Mouse (Mus musculus) kidney, postnatal 0 days (tissue): ENCODE results near the gene Tmem243. TPM values are rescaled to one million over a fixed set of nuclear protein-coding genes. Genes with fewer than 3 reads are reported as not detected.

Experiments
- ATAC-seq: fragments of 200-750 bp; cut with Nextera tagmentation; replicated peaks from 2 replicates; pipeline ENCODE4 v1.8.0; 2017; ENCODE audit warnings: low read depth, moderate number of reproducible peaks, moderate TSS enrichment, moderate library complexity; ENCODE audit not compliant: low FRiP score
- DNase-seq: peaks from one replicate; pipeline ENCODE4 v3.0.0-alpha.2; 2016; ENCODE audit warnings: low spot score
- H3K27ac ChIP-seq: fragments of 300-500 bp; sonication (generic); 2 replicates; pipeline ENCODE4 v1.5.1; 2014; ENCODE audit warnings: mild to moderate bottlenecking
- H3K27me3 ChIP-seq: fragments of 300-500 bp; sonication (generic); 2 replicates; pipeline ENCODE4 v1.6.1; 2014; ENCODE audit warnings: low read length, mixed read lengths; ENCODE audit not compliant: insufficient read depth
- H3K36me3 ChIP-seq: fragments of 300-500 bp; sonication (generic); 2 replicates; pipeline ENCODE4 v1.6.1; 2014; ENCODE audit warnings: low read length, mixed read lengths; ENCODE audit not compliant: insufficient read depth
- H3K4me1 ChIP-seq: fragments of 300-500 bp; sonication (generic); replicated peaks from 2 replicates; pipeline ENCODE4 v1.6.1; 2014; ENCODE audit warnings: antibody characterized with exemption, low read length, mixed read lengths; ENCODE audit not compliant: insufficient read depth
- H3K4me2 ChIP-seq: fragments of 300-500 bp; sonication (generic); 2 replicates; pipeline ENCODE4 v1.6.1; 2014; ENCODE audit warnings: mild to moderate bottlenecking, low read length, moderate library complexity, mixed read lengths
- H3K4me3 ChIP-seq: fragments of 300-500 bp; sonication (generic); replicated peaks from 2 replicates; pipeline ENCODE4 v1.5.1; 2014; ENCODE audit warnings: low read depth, low read length
- H3K9ac ChIP-seq: fragments of 300-500 bp; sonication (generic); 2 replicates; pipeline ENCODE4 v1.6.1; 2014; ENCODE audit warnings: low read depth, low read length
- H3K9me3 ChIP-seq: fragments of 300-500 bp; sonication (generic); replicated peaks from 2 replicates; pipeline ENCODE4 v1.6.1; 2016; ENCODE audit warnings: low read length, inconsistent platforms, mixed read lengths
- CTCF ChIP-seq: IDR thresholded peaks from 2 replicates; pipeline ENCODE4 v1.5.1; 2016; ENCODE audit warnings: antibody characterized with exemption, low read depth, mild to moderate bottlenecking, moderate library complexity
- WGBS: fragments of 180-500 bp; shearing (Covaris S2); extraction: QIAGEN DNeasy Blood & Tissue Kit; methylation state at CpG from one replicate; pipeline ENCODE4 v1.1.7; 2014; 5-methylcytosine and 5-hydroxymethylcytosine counted together
- polyA plus RNA-seq: library from polyadenylated mRNA; unstranded; fragments of >200 nt; fragmentation: Nextera tagmentation; extraction: Ambion mirVana; gene quantifications from 2 replicates; pipeline ENCODE4 v1.2.1, GENCODE M21; 2015

Gene Tmem243
- polyA plus RNA-seq, 1 experiment from 2014 or later: 50.4 TPM

GRCm38 (mm10) chr5:9149273-9149850 lies 48.9 kb downstream of the Tmem243 start:
- no peaks in the 10 kb centered on the region for H3K9me3 ChIP-seq
- no peak overlapping the region for H3K4me2 ChIP-seq
- H3K4me3 ChIP-seq: no peak overlapping the region
- H3K9ac ChIP-seq: no peak overlapping the region
- no peak for ATAC-seq
- WGBS: 87% methylated on average over 8 of the region's 8 CpGs
- no peak overlapping the region for H3K27ac ChIP-seq
- TF ChIP-seq CTCF: no peak
- H3K4me1 ChIP-seq: no peaks in the 10 kb centered on the region
- DNase-seq: no peak
- no peaks in the 10 kb centered on the region for H3K27me3 ChIP-seq
- peaks cover 24% of the 10 kb centered on the region for H3K36me3 ChIP-seq

DNA sequence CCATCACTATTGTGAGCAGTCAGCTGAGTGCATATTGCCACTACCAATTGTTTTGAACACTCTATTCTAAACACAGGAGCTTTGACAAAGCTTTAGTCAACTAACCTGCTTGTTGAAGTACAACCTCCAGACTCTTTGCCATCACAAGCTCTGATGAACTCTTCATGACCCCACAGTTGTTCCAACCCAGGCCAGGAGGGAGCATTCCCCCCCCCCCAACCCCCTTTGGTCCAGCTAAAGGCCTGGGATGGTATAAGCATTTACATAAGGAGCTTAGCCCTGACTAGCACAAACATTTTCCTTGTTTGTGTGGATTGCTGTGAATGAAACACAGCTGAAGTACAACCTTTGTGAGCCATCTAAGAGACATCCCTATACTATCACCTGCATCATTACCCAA lies 56.3 kb downstream of the Tmem243 start:
- no peaks in the 10 kb centered on the region for H3K36me3 ChIP-seq
- no peaks in the 10 kb centered on the region for H3K9me3 ChIP-seq
- no peak for ATAC-seq
- no peak overlapping the region for H3K4me2 ChIP-seq
- no peak overlapping the region for H3K4me3 ChIP-seq
- DNase-seq: no peak
- no peak overlapping the region for H3K27ac ChIP-seq
- TF ChIP-seq CTCF: no peak
- no peak overlapping the region for H3K9ac ChIP-seq
- H3K4me1 ChIP-seq: no peaks in the 10 kb centered on the region; the same call in 1 of the 2 replicates
- H3K27me3 ChIP-seq: no peaks in the 10 kb centered on the region

DNA sequence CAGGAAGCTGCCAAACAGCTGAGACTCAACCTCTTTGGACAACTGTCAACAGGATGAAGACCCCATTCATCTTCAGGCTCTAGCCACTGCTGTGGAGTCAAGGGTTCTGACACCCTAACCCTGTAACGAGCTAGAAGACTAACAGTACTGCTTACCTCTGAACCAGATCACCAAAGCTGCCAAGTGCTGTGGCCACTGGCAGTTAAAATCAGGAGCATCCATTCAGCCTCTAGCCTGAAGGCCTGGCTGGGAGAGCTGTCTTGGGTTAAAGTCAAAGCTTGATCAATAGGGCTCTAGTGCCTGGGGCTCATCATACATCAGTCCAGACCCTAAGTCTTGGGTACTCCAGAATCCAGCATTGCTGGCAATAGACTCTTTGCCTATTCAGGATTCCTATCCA lies 56.9 kb downstream of the Tmem243 start:
- Histone ChIP-seq H3K9ac (no peak overlapping the region), H3K27ac (no peak overlapping the region), H3K4me3 (no peak overlapping the region), H3K27me3 (no peaks in the 10 kb centered on the region), H3K4me2 (no peak overlapping the region), H3K9me3 (no peaks in the 10 kb centered on the region), H3K36me3 (no peaks in the 10 kb centered on the region), H3K4me1 (no peaks in the 10 kb centered on the region; the same call in 1 of the 2 replicates)
- DNase-seq (no peak), ATAC-seq (no peak)
- WGBS: 58% methylated on average over 1 of the region's 1 CpGs
- no peak for TF ChIP-seq CTCF

DNA sequence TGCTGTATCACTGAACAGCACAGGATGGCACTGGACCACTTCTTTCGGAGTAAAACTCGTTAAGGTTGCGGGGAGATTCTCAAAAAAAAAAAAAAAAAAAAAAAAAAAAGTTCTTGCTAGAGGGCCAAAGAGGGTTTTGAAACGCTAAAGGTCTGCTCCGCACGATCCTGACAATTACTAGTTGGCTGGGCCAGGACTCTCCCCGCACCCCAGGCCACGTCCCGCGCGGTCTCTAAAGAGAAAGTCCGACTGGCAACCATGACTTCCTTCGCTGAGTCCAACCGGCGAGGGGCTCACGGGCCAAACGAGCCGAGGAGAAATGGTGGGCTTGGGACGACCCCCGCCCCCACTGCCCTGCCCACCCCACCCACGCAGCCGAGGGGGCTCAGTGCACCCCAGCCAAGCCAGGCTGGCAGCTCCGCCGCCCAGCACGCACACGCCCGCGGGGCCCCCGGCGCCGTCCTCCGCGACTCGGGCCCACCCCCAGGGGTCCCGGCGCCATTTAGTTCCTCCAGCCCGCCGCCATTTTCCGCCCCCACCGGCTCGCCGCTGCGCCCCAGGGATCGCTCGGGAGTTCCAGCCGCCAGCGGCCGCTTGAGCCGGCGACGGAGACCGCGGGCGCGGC lies 60.5 kb downstream of the Tmem243 start:
- H3K4me2 ChIP-seq: peak overlapping the region; percentile 50
- ATAC-seq (peak; percentile 78), DNase-seq (peak; percentile 47)
- peak overlapping the region; percentile 100 for H3K27ac ChIP-seq
- under 1% methylated on average over 48 of the region's 55 CpGs for WGBS
- peak overlapping the region; percentile 100 for H3K9ac ChIP-seq
- H3K27me3 ChIP-seq: no peaks in the 10 kb centered on the region
- H3K36me3 ChIP-seq: no peaks in the 10 kb centered on the region
- no peaks in the 10 kb centered on the region; the same call in 1 of the 2 replicates for H3K4me1 ChIP-seq
- no peak for TF ChIP-seq CTCF
- H3K4me3 ChIP-seq: peak overlapping the region; percentile 95
- H3K9me3 ChIP-seq: no peaks in the 10 kb centered on the region

DNA sequence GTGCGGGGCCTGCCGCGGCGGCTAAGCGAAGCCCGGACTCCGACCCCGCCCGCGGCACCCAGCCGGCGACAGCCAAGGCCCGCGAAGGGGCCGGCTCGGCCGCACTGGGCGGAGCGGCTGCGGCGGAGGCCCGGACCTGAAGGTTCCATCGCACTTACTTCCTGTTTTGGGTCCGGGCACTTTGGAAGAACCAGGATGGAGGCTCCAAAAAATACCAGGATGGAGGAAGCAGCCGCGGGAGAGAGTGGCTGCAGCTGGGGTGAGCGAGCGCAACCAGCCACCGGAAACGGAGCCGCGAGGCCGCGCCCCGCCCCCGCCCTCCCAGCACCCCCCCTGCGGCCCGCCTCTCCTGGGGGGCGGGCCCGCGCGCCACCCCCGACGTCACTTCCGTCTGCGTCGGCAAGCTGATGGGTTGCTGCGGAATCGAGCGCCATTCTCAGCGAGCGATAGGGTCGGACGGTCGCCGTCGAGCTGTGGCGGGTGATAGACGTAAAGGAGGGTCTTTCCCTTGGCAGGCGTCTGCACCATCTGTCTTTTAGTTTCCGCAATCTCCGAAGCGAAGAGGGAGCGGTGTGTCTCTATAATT lies 61.1 kb downstream of the Tmem243 start, which contains the start of gene Dmtf1:
Gene Dmtf1 (minus strand): TSS at position 321 of the 586 bp plus-strand sequence.
- H3K4me3 ChIP-seq: peak within 1 kb of the TSS; percentile 95
- no peaks in the 10 kb centered on the region for H3K36me3 ChIP-seq
- no peaks in the 10 kb centered on the region for H3K9me3 ChIP-seq
- DNase-seq (peak; percentile 97), ATAC-seq (peak; percentile 97)
- no peak for TF ChIP-seq CTCF
- H3K27ac ChIP-seq: peak within 1 kb of the TSS; percentile 100
- peak within 1 kb of the TSS; percentile 55 for H3K4me2 ChIP-seq
- H3K4me1 ChIP-seq: no peaks in the 10 kb centered on the region; the same call in 1 of the 2 replicates
- no peaks in the 10 kb centered on the region for H3K27me3 ChIP-seq
- WGBS: 1% methylated on average over 57 of the region's 64 CpGs
- H3K9ac ChIP-seq: peak within 1 kb of the TSS; percentile 100

DNA sequence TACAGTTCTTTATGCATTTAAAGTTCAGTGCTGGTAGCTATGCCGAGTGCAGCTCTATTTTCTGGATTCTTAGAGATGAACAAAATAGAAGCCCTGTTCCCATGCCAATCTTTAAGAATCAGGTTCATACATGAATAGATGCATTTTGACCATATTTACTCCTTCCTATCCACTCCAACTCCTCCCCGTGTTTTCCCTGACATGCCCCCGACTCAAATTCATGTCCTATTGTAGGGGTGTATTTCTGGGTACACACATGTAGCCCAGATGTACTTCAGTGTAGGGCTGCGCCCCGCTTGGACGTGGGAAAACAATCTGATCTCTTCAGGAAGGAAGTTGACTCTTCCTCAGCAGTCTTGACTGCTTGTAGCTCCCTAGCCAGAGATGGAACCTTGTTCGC lies 61.6 kb downstream of the Tmem243 start:
- ATAC-seq (no peak), DNase-seq (no peak)
- no peak for TF ChIP-seq CTCF

More for the DNA sequence above, 61.6 kb downstream of the Tmem243 start:
- Histone ChIP-seq H3K9ac (peak overlapping the region; percentile 100), H3K9me3 (no peaks in the 10 kb centered on the region), H3K4me1 (no peaks in the 10 kb centered on the region), H3K27me3 (no peaks in the 10 kb centered on the region), H3K36me3 (no peaks in the 10 kb centered on the region), H3K27ac (peak overlapping the region; percentile 100), H3K4me2 (peak overlapping the region; percentile 55), H3K4me3 (peak overlapping the region; percentile 95)
- 10% methylated on average over 7 of the region's 7 CpGs for WGBS
